Mouse (Mus musculus): ENCODE measurements around the gene Agr3. TPM values are rescaled to one million over a fixed set of nuclear protein-coding genes. Genes with fewer than 3 reads are reported as not detected.

Agr3 gene
- polyA plus RNA-seq (2015; fragmentation: Nextera tagmentation; extraction: Ambion mirVana), result not detected in 2 replicates

GRCm38 (mm10) chr12:35925402-35925801, at the start of gene Agr3:
TSS of gene Agr3 (plus strand) at chr12:35925620.
- Histone ChIP-seq H3K4me2 (no peak within 1 kb of the TSS), H3K9me3 (no peaks in the 10 kb centered on the region), H3K27ac (no peak within 1 kb of the TSS), H3K4me1 (no peaks in the 10 kb centered on the region), H3K4me3 (no peak within 1 kb of the TSS), H3K36me3 (no peaks in the 10 kb centered on the region), H3K27me3 (no peaks in the 10 kb centered on the region), H3K9ac (no peak within 1 kb of the TSS)
- no peak for ATAC-seq (ENCODE audit: insufficient number of reproducible peaks, low FRiP score, low TSS enrichment, low read depth)
- WGBS, result 68% methylated on average over 9 of the region's 9 CpGs

GRCm38 (mm10) chr12:35884892-35885558, 40.4 kb upstream of the Agr3 start:
- no peak overlapping the region for H3K4me3 ChIP-seq
- no peaks in the 10 kb centered on the region for H3K36me3 ChIP-seq
- no peaks in the 10 kb centered on the region for H3K9me3 ChIP-seq
- H3K27ac ChIP-seq, result no peak overlapping the region
- H3K4me2 ChIP-seq, result no peak overlapping the region
- no peak overlapping the region for H3K9ac ChIP-seq
- H3K4me1 ChIP-seq, result no peaks in the 10 kb centered on the region
- no peak for ATAC-seq (ENCODE audit: insufficient number of reproducible peaks, low FRiP score, low TSS enrichment, low read depth)
- WGBS, result 71% methylated on average over 9 of the region's 9 CpGs
- no peaks in the 10 kb centered on the region for H3K27me3 ChIP-seq

- Histone ChIP-seq H3K27ac (no peak overlapping the region), H3K9me3 (no peaks in the 10 kb centered on the region), H3K27me3 (no peaks in the 10 kb centered on the region), H3K4me3 (no peak overlapping the region), H3K4me1 (no peaks in the 10 kb centered on the region), H3K36me3 (no peaks in the 10 kb centered on the region), H3K9ac (no peak overlapping the region), H3K4me2 (no peak overlapping the region)
- 64% methylated on average over 2 of the region's 2 CpGs for WGBS
- ATAC-seq (ENCODE audit: insufficient number of reproducible peaks, low FRiP score, low TSS enrichment, low read depth), result no peak
These were observed 36.0 kb upstream of the Agr3 start for GRCm38 (mm10) chr12:35889383-35889782.

GRCm38 (mm10) chr12:35890756-35891155, 34.7 kb upstream of the Agr3 start:
- ATAC-seq (ENCODE audit: insufficient number of reproducible peaks, low FRiP score, low TSS enrichment, low read depth), result no peak

GRCm38 (mm10) chr12:35894304-35894900, 31.0 kb upstream of the Agr3 start:
- Histone ChIP-seq H3K36me3 (no peaks in the 10 kb centered on the region), H3K9me3 (no peaks in the 10 kb centered on the region), H3K4me1 (no peaks in the 10 kb centered on the region), H3K9ac (no peak overlapping the region), H3K27ac (no peak overlapping the region), H3K4me3 (no peak overlapping the region), H3K27me3 (no peaks in the 10 kb centered on the region), H3K4me2 (no peak overlapping the region)
- ATAC-seq (ENCODE audit: insufficient number of reproducible peaks, low FRiP score, low TSS enrichment, low read depth), result no peak
- WGBS, result 51% methylated on average over 6 of the region's 6 CpGs

More at GRCm38 (mm10) chr12:35890756-35891155, 34.7 kb upstream of the Agr3 start:
- Histone ChIP-seq H3K9me3 (no peaks in the 10 kb centered on the region), H3K36me3 (no peaks in the 10 kb centered on the region), H3K4me1 (no peaks in the 10 kb centered on the region), H3K4me3 (no peak overlapping the region), H3K27me3 (no peaks in the 10 kb centered on the region), H3K27ac (no peak overlapping the region), H3K9ac (no peak overlapping the region), H3K4me2 (no peak overlapping the region)
- WGBS, result 78% methylated on average over 2 of the region's 2 CpGs

GRCm38 (mm10) chr12:35895875-35896763, 29.3 kb upstream of the Agr3 start:
- no peaks in the 10 kb centered on the region for H3K9me3 ChIP-seq
- H3K4me1 ChIP-seq, result no peaks in the 10 kb centered on the region
- no peaks in the 10 kb centered on the region for H3K27me3 ChIP-seq
- peak overlapping the region; percentile 34 for H3K4me3 ChIP-seq
- H3K27ac ChIP-seq, result no peak overlapping the region
- no peaks in the 10 kb centered on the region for H3K36me3 ChIP-seq
- ATAC-seq (ENCODE audit: insufficient number of reproducible peaks, low FRiP score, low TSS enrichment, low read depth), result no peak
- no peak overlapping the region for H3K9ac ChIP-seq
- WGBS, result 28% methylated on average over 20 of the region's 20 CpGs
- peak overlapping the region; percentile 49 for H3K4me2 ChIP-seq

GRCm38 (mm10) chr12:35896764-35897282, 28.6 kb upstream of the Agr3 start:
- no peak overlapping the region for H3K9ac ChIP-seq
- no peaks in the 10 kb centered on the region for H3K36me3 ChIP-seq
- WGBS, result 39% methylated on average over 4 of the region's 4 CpGs

GRCm38 (mm10) chr12:35910632-35911031, 14.8 kb upstream of the Agr3 start:
- H3K9ac ChIP-seq, result no peak overlapping the region
- no peaks in the 10 kb centered on the region for H3K9me3 ChIP-seq
- no peak overlapping the region for H3K4me3 ChIP-seq
- H3K4me2 ChIP-seq, result no peak overlapping the region
- ATAC-seq (ENCODE audit: insufficient number of reproducible peaks, low FRiP score, low TSS enrichment, low read depth), result no peak
- H3K36me3 ChIP-seq, result no peaks in the 10 kb centered on the region
- 72% methylated on average over 1 of the region's 1 CpGs for WGBS
- no peak overlapping the region for H3K27ac ChIP-seq
- H3K27me3 ChIP-seq, result no peaks in the 10 kb centered on the region
- H3K4me1 ChIP-seq, result no peaks in the 10 kb centered on the region

More at GRCm38 (mm10) chr12:35896764-35897282, 28.6 kb upstream of the Agr3 start:
- no peaks in the 10 kb centered on the region for H3K27me3 ChIP-seq
- H3K9me3 ChIP-seq, result no peaks in the 10 kb centered on the region
- H3K4me1 ChIP-seq, result no peaks in the 10 kb centered on the region
- H3K4me2 ChIP-seq, result peak overlapping the region; percentile 49
- no peak for ATAC-seq (ENCODE audit: insufficient number of reproducible peaks, low FRiP score, low TSS enrichment, low read depth)
- H3K4me3 ChIP-seq, result peak overlapping the region; percentile 34
- H3K27ac ChIP-seq, result no peak overlapping the region

GRCm38 (mm10) chr12:35915813-35916212, 9.6 kb upstream of the Agr3 start:
- Histone ChIP-seq H3K27ac (no peak overlapping the region), H3K4me1 (no peaks in the 10 kb centered on the region), H3K36me3 (no peaks in the 10 kb centered on the region), H3K9me3 (no peaks in the 10 kb centered on the region), H3K9ac (no peak overlapping the region), H3K4me2 (no peak overlapping the region), H3K4me3 (no peak overlapping the region), H3K27me3 (no peaks in the 10 kb centered on the region)
- ATAC-seq (ENCODE audit: insufficient number of reproducible peaks, low FRiP score, low TSS enrichment, low read depth), result no peak

- Histone ChIP-seq H3K36me3 (no peaks in the 10 kb centered on the region), H3K4me3 (no peak overlapping the region), H3K27ac (no peak overlapping the region), H3K9ac (no peak overlapping the region), H3K4me1 (no peaks in the 10 kb centered on the region), H3K9me3 (no peaks in the 10 kb centered on the region), H3K27me3 (no peaks in the 10 kb centered on the region), H3K4me2 (no peak overlapping the region)
- no peak for ATAC-seq (ENCODE audit: insufficient number of reproducible peaks, low FRiP score, low TSS enrichment, low read depth)
- 65% methylated on average over 1 of the region's 1 CpGs for WGBS
These were observed 9.0 kb upstream of the Agr3 start for GRCm38 (mm10) chr12:35916467-35916866.

GRCm38 (mm10) chr12:35918031-35918430, 7.4 kb upstream of the Agr3 start:
- ATAC-seq (ENCODE audit: insufficient number of reproducible peaks, low FRiP score, low TSS enrichment, low read depth), result no peak
- H3K9me3 ChIP-seq, result no peaks in the 10 kb centered on the region
- H3K4me3 ChIP-seq, result no peak overlapping the region
- H3K27me3 ChIP-seq, result no peaks in the 10 kb centered on the region
- no peaks in the 10 kb centered on the region for H3K36me3 ChIP-seq
- no peaks in the 10 kb centered on the region for H3K4me1 ChIP-seq
- 70% methylated on average over 1 of the region's 1 CpGs for WGBS
- H3K27ac ChIP-seq, result no peak overlapping the region
- no peak overlapping the region for H3K4me2 ChIP-seq
- H3K9ac ChIP-seq, result no peak overlapping the region

GRCm38 (mm10) chr12:35927804-35928203, 2.4 kb downstream of the Agr3 start:
- no peak for ATAC-seq (ENCODE audit: insufficient number of reproducible peaks, low FRiP score, low TSS enrichment, low read depth)
- Histone ChIP-seq H3K27me3 (no peaks in the 10 kb centered on the region), H3K4me3 (no peak overlapping the region), H3K9me3 (no peaks in the 10 kb centered on the region), H3K9ac (no peak overlapping the region), H3K4me2 (no peak overlapping the region), H3K36me3 (no peaks in the 10 kb centered on the region), H3K27ac (no peak overlapping the region), H3K4me1 (no peaks in the 10 kb centered on the region)
- 62% methylated on average over 2 of the region's 2 CpGs for WGBS

All from limb, embryonic 15.5 days (tissue).